Mouse (Mus musculus): ENCODE results near the gene Panx1.

- TF ChIP-seq TBP (conservative IDR thresholded peaks at IDR 0.05; ENCODE audit: low read depth, low read length) (no peak), EP300 (IDR thresholded peaks at IDR 0.05; ENCODE audit: low read length) (no peak), CTCF (conservative IDR thresholded peaks at IDR 0.05 in 1 of 2, IDR thresholded peaks at IDR 0.05 in 1 of 2; ENCODE audit: low read depth in 2 of 2, low read length in 2 of 2) (no peak), MAX (IDR thresholded peaks at IDR 0.05; ENCODE audit: low read length) (no peak), BHLHE40 (IDR thresholded peaks at IDR 0.05; ENCODE audit: low read depth, low read length) (no peak), MAZ (IDR thresholded peaks at IDR 0.05; ENCODE audit: low read depth, low read length) (no peak), E2F4 (IDR thresholded peaks at IDR 0.05; ENCODE audit: insufficient replicate concordance, low read depth, low read length) (no peak), SMC3 (IDR thresholded peaks at IDR 0.05; ENCODE audit: low read depth, low read length) (no peak), ZMIZ1 (IDR thresholded peaks at IDR 0.05; ENCODE audit: low read depth, low read length) (no peak)
Observed at GRCm38 (mm10) chr9:15007566-15007965, 37.7 kb downstream of the Panx1 start.
